Mouse (Mus musculus): Measurements from ENCODE around the gene Zfp53.
"Not testable (repeated sequence)": the region's sequence is repeated elsewhere in the genome, so short reads cannot be mapped to it uniquely, and the experiment has no call there.

The Zfp53 gene

DNA sequence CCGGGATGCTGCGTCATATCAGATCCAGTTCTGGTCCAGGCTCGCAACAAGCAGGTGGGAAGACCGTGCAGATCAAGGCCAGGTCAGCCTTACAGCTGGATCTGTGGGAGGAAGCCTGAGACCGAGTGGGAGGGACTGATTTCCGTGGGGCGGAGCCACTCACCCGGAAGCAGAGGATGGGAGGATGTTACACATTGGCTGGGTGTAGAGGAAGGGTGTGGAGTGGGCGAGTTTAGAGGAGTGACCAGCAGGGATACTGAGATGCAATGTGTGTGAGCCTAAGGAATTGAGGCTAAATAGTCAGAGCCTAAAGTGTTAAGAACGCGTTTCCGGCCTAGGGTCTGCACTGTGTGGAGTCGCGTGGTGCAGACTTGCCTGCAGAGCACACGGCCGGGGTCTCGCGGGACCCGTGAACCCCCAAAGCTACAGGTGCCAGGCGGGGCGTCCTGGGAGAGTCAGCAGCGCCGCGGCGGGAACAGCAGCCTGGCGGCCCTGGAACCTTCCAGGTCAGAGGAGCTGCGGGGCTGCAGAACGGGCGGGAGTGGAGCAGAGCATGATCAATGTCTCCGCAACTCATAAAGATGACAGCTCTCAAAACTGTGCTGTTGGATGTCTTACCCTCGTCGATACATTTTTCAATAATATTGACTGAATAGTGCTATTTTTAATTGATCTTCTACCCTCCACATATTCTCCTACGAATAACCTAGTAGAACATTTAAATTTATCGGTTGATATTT lies at the start of gene Zfp53:
Gene Zfp53 (plus strand): TSS at position 239 of the 740 bp plus-strand sequence.
- DNase-seq: peak; percentile 75 to 89

GRCm38 (mm10) chr17:21449669-21450068 lies 39.1 kb upstream of the Zfp53 start:
- DNase-seq: peak; percentile 65 to 76

DNA sequence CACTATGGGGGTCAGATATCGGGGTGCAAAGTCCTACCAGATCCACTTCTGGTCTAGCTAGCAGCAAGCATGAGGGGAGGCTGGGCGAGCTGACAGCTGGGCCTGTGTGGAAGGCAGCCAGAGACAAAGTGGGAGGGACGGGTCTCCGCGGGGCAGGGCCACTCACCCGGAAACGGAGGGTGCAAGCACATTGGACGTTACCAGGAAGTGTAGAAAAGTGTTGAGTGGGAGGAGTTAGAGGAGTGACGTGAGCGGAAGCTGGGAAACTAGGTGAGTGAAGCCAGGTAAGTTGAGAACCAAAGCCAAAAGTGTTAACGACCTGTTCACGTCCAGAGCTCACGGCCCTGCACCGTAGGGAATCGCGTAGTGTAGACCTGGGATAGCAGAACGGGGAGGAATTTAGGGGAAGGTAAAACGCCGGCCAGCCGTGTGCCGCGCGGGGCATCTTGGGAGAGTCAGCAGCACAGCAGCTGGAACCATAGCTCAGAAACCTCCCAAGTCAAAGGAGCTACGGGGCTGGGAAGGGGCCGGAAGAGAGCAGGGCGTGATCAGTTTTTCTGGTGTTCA lies 38.6 kb upstream of the Zfp53 start, which contains the start of gene Zfp51:
Gene Zfp51 (plus strand): TSS at position 237 of the 567 bp plus-strand sequence.
- peak; percentile 81 to 86 for DNase-seq

DNA sequence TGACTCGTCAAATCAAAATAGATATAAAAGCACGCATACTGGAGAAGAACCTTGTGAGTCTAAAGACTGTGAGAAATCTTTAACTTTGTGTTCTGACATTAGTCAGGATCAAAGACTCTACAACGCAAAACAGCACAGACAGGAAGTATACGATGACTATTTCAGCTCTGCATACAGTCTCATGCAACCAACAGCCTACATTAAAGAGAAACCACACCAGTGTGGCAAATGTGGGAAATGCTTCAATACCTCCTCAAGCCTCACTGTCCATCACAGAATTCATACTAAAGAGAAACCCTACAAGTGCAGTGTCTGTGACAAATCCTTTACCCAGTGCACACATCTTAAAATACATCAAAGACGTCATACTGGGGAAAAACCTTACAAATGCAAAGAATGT lies 25.2 kb upstream of the Zfp53 start:
- DNase-seq: no peak

DNA sequence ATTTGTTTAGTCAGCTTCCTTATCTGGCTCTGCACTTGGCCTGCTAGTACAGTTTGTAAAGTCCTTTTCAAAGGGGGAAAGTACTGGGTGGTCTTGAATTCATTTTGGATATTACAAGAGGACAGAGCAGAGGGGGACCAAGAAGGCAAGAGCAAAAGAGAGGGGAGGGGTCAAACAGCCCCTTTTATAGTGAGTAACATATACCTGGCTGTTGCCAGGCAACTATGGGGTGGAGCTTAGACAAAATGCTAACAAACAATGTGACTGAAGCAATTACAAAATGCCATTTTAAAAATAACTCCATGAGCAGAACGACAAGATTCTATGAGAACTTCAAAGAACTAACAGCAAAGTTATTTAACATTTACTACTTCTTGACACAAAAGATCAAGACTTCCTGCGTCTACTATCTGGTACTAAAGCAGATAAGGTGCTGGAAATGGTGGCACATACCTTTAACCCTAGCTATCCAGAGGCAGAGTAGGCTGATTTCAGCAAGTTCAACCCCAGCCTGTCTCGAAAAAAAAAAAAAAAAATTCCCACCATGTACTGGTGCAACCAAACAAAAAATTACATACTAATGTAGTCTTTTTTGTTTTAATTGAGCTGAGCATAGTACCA lies 16.7 kb upstream of the Zfp53 start:
- no peak for DNase-seq

DNA sequence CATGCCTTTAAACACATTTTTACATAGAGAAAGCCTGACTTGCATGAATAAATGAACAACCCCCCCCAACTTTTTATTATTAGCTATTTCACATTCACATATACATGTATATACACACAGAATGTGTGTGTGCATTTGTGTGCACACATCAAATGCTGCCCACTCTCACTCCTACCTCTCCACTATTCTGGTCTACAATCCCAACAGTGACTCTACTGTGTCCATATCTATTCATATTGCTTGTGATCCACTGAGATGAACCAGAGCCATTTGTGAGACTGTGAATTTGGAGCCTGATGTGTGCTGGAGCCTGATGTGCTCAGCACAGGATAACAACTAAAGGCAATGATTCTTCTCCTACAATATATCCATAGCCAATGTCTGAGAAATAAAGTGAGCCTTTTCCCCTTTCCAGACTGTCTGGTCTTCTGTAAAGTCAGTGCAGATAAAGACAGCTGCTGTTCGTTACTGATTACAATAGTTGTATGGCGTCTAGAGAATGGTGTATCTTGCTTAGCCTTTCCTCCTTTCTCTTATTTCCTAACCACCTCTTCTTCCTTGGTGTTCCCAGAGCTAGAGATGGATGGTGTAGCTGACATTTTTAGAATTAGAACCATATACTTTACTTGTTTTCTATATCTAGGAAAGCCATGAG lies 16.0 kb upstream of the Zfp53 start:
- DNase-seq: no peak

GRCm38 (mm10) chr17:21473362-21474190 lies 15.2 kb upstream of the Zfp53 start:
- no peak for DNase-seq

DNA sequence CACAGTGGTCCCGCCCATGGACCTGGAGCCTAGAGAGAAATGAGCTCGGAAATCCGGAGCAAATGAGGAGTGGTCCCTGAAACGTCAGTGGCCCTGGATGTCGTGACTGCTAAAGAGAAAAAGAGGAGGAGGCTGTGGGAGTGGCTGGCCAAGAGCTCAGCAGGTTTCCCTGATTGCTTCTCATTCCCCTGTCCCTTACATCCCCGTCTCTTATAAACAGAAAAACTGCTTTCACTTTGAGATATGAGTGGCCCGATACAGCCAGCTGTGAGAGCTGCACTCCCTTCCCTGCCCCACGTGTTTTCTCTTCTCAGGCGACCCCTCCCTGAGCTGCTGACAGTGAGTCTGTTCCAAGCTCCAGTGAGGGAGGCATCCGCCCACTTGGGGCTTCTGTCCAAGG lies 14.1 kb upstream of the Zfp53 start:
- DNase-seq: not testable (repeated sequence)

DNA sequence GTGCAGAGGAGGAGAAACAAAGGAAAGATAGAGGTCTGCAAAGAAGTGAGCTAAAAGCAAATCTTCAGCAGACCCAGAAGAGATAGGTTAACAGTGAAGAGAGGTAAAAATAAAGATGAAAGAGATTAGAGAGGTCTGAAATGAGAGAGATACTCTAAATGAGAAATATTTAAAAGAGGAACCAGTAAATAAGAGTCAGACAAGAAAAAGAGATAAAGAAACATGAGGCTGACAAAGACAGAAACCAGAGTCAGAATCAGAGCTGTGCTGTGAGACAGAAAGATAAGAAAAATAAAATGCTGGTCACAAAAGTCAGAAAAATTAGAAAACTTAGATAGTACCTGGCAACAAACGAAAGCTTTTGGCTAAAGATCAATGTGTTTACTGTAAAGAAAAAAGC lies 13.5 kb upstream of the Zfp53 start:
- not testable (repeated sequence) for DNase-seq

- not testable (repeated sequence) for DNase-seq
Observed at GRCm38 (mm10) chr17:21476351-21476750, 12.4 kb upstream of the Zfp53 start.

DNA sequence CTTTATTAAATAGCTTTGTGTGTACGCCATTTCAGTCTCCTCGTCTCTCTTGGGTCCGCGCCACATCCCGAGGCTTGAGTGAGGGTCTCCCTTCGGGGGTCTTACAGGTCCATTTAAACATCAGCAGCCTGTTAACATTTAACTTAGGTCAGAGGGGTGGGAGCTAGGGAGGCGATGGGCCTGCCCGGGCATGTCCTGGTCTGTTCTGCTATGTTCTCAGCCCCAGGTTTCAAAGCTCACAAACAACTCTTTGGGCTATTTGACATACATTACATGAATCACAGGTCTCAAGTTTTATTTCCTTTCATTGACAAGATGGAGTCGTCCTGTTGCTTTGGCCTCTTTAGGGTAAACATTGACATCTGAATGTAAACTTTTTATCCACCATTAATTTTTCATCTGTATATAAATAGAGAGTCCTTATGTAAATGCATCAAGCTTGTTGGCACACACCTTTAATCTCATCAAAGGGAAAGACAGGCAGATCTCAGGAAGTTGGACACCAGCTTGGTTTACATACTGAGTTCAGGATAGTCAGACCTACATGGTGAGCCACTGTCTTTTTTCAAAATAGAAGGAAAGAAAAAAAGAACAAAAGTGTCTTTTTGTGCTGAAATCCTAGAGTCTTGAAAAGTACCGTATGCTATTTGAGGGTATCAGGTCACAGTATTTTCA lies 10.6 kb upstream of the Zfp53 start:
- not testable (repeated sequence) for DNase-seq

DNA sequence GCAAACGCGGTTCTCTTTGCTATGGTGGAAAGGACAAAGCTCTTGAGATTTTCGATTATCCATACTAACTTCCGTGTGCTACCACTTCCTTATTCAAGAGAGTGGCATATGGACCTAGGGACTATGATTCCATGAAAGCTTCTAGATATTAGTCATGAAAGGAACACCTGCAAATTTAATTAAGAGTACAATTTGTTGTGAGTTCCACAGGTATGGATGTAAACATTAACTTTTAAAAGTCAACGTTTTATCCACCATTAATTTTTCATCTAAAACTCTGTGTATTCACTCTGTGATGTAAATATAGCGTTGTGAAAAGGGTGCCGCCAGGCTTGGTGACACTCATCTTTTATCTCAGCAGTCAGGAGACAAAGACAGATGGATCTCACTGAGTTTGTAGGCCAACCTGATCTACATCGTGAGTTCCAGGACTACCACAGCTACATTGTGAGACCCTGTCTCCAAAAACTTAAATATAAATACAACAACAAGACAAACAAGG lies 753 bp downstream of the Zfp53 start:
- DNase-seq: no peak

DNA sequence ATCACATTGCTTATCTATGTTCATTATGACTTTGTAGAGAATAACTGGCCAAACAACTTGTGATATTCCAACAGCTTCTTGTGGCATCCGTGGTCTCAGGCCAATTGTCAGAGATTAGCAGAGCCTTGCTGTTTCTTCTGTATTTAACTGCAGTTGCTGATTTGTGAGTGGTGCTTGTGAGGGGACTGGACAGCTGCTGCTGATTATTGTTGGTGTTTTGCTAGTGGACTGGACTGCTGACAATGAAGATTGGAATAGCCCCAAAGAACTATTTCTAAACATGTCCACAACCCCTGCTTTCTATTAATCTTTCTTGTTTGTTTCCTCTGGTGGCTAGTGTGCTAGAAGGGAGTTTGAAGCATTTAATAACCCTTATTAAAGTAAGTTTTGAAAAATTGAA lies 12.6 kb downstream of the Zfp53 start:
- no peak for DNase-seq

DNA sequence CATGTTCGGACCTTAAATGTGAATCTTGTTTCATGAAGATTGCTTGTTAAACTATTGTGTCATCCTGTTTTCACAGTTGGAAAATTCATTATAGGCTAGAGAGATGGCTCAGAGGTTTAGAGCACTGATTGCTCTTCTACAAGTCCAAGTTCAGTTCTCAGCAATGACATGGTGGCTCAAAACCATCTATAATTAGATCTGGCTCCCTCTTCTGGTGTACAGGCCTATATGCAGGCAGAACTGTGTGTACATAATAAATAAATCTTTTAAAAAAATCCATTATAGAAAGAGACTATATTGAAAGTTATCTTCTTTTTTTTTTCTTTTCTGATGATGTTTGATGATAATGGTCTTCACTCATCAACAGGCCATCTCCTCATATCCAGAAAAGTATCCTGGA lies 15.7 kb downstream of the Zfp53 start:
- no peak for DNase-seq

- no peak for DNase-seq
Observed at GRCm38 (mm10) chr17:21506258-21506657, 17.5 kb downstream of the Zfp53 start.

- DNase-seq: no peak
Observed at GRCm38 (mm10) chr17:21509756-21510155, 21.0 kb downstream of the Zfp53 start.

GRCm38 (mm10) chr17:21515403-21516105 lies 26.8 kb downstream of the Zfp53 start:
- DNase-seq: peak; percentile 62 to 70

GRCm38 (mm10) chr17:21516201-21517129 lies 27.7 kb downstream of the Zfp53 start:
- DNase-seq: peak; percentile 47 to 56

GRCm38 (mm10) chr17:21517130-21517671 lies 28.4 kb downstream of the Zfp53 start:
- no peak for DNase-seq

DNA sequence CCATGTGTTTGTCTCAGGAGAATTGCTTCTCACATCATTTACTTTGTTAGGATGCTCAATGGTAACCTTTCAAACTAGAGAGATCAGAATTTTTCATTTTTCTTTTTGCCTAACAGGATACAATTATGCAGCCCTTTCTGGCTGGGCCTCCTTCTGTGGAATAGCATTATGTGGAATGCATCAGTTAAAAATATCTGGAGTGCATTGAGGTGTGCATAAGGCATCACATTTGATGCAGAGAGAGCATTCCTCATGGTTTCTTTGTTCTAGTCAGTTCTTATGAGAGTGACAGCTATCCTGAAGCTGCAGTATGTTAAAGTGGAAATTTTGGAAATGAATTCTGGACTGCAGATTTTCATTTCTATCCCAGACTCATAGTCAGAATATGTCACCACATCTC lies 37.5 kb downstream of the Zfp53 start:
- no peak for DNase-seq

All from cerebellum, adult 18-20 months (tissue).